In the genomic region with DNA sequence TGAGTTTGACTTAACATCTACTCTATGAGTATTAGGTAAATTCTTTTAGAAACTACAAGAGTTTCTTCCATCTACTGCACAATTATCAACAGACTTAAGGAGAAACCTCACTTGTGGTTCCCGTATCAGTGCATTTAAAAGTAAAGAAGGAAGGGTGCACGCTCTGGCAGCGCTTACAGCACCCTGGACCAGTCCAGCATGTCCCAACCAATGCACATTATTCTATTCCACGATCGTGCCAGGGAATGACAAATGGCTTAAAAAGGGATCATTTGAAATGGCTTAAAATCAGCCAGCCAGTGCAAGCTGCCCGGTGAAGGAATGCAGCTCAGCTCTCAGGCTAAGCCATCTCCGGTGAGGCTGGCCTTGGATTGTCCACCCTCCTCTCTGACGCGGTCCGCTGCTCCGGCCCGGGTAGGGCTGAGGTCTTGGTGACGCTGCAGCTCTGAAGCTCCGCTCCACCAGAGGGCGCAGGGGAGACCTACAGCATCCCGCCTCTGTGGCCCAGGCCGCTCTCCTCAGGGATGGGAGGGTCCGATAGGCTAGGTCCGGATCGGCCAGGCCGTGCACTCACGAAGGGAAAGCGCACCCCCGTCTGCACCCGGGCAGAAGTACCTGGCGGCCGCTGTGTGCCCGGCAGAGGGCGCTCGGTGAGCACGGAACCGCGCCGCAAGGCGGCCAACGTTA, we compare ENCODE assay signal across 8 mouse cellular contexts. TPM values are rescaled to one million over a fixed set of nuclear protein-coding genes. Genes with fewer than 3 reads are reported as not detected.
A peak's percentile ranks its signal among the peaks of the same experiment; 100 is the strongest.
DNase-seq lines count a peak whose midpoint lies in the region; ATAC-seq lines count a peak whose summit lies in the region.

No protein-coding gene starts in this region.

- peak overlapping the region; percentile 23 for H3K9ac ChIP-seq in forebrain, embryonic 11.5 days (ENCODE audit: low read length)
- H3K9ac ChIP-seq in heart, embryonic 15.5 days, result 0 out of 2 replicates have a peak overlapping the region, but pooled peaks have one; percentile 26
- H3K9ac ChIP-seq in liver, embryonic 12.5 days, result no peak overlapping the region
- H3K9ac ChIP-seq in stomach, embryonic 14.5 days (replicated peaks; ENCODE audit: low read depth, low read length), result no peak overlapping the region

- H3K4me1 ChIP-seq in forebrain, embryonic 11.5 days (replicated peaks; ENCODE audit: control insufficient read depth, insufficient read depth, low read length), result no peaks in the 10 kb centered on the region; the same call in 1 of the 2 replicates
- peaks cover 11% of the 10 kb centered on the region for H3K4me1 ChIP-seq in heart, embryonic 15.5 days (replicated peaks)
- H3K4me1 ChIP-seq in liver, embryonic 12.5 days, result peaks cover 10% of the 10 kb centered on the region; the same call in 1 of the 2 replicates
- 0 out of 2 replicates have a peak, but pooled peaks cover 3% of the 10 kb centered on the region for H3K4me1 ChIP-seq in stomach, embryonic 14.5 days (ENCODE audit: control insufficient read depth, insufficient read depth, low read length)

- H3K27me3 ChIP-seq in forebrain, embryonic 11.5 days (ENCODE audit: control insufficient read depth, insufficient read depth, low read length), result no peaks in the 10 kb centered on the region; the same call in 1 of the 2 replicates
- peaks cover 20% of the 10 kb centered on the region for H3K27me3 ChIP-seq in heart, embryonic 15.5 days
- peaks cover 49% of the 10 kb centered on the region for H3K27me3 ChIP-seq in liver, embryonic 12.5 days (replicated peaks)
- no peaks in the 10 kb centered on the region for H3K27me3 ChIP-seq in stomach, embryonic 14.5 days (ENCODE audit: control insufficient read depth, insufficient read depth, low read length)

- H3K36me3 ChIP-seq in forebrain, embryonic 11.5 days (ENCODE audit: control insufficient read depth, insufficient read depth, low read length), result no peaks in the 10 kb centered on the region
- H3K36me3 ChIP-seq in heart, embryonic 15.5 days, result no peaks in the 10 kb centered on the region
- H3K36me3 ChIP-seq in liver, embryonic 12.5 days, result no peaks in the 10 kb centered on the region
- H3K36me3 ChIP-seq in stomach, embryonic 14.5 days (ENCODE audit: control insufficient read depth, insufficient read depth, low read length), result no peaks in the 10 kb centered on the region

- H3K4me3 ChIP-seq in forebrain, embryonic 11.5 days (ENCODE audit: low read depth, low read length), result peak overlapping the region; percentile 3; the same call in 1 of the 2 replicates
- H3K4me3 ChIP-seq in heart, embryonic 15.5 days, result peak overlapping the region; percentile 24
- peak overlapping the region; percentile 17 for H3K4me3 ChIP-seq in liver, embryonic 12.5 days
- H3K4me3 ChIP-seq in stomach, embryonic 14.5 days (ENCODE audit: low read depth, low read length), result peak overlapping the region; percentile 5; the same call in 1 of the 2 replicates

- peak; percentile 65 for DNase-seq in c-Kit-positive CD71-positive TER-119-negative erythroid progenitor cells, embryonic 14.5 days (ENCODE audit: low read depth)
- DNase-seq in forebrain, embryonic 11.5 days (ENCODE audit: low spot score), result peak; percentile 98
- peak; percentile 98 for DNase-seq in kidney, postnatal 14 days
- DNase-seq in natural killer cell, adult 2 months (ENCODE audit: low spot score in 2 of 2), result peak; percentile 83 to 88

- peak; percentile 79 for ATAC-seq in CD4-positive, CD25-positive, alpha-beta regulatory T cell, adult 4 months
- peak; percentile 99 for ATAC-seq in forebrain, embryonic 11.5 days (replicated peaks; ENCODE audit: low FRiP score)
- ATAC-seq in heart, embryonic 15.5 days (replicated peaks; ENCODE audit: insufficient number of reproducible peaks, insufficient read depth, low FRiP score, low read depth), result peak; percentile 100
- ATAC-seq in liver, embryonic 12.5 days, result peak; percentile 92
- ATAC-seq in stomach, embryonic 14.5 days (ENCODE audit: insufficient number of reproducible peaks, insufficient read depth, low FRiP score, low read depth), result peak; percentile 96

- no peaks in the 10 kb centered on the region for H3K9me3 ChIP-seq in forebrain, embryonic 11.5 days (ENCODE audit: control insufficient read depth, low read length)
- H3K9me3 ChIP-seq in heart, embryonic 15.5 days (replicated peaks), result no peaks in the 10 kb centered on the region
- H3K9me3 ChIP-seq in liver, embryonic 12.5 days (replicated peaks), result no peaks in the 10 kb centered on the region
- H3K9me3 ChIP-seq in stomach, embryonic 14.5 days (ENCODE audit: control insufficient read depth, low read depth, low read length), result no peaks in the 10 kb centered on the region

- H3K4me2 ChIP-seq in forebrain, embryonic 11.5 days (ENCODE audit: low read depth, low read length, severe bottlenecking), result peak overlapping the region; percentile 46
- peak overlapping the region; percentile 51 for H3K4me2 ChIP-seq in heart, embryonic 15.5 days
- peak overlapping the region; percentile 47 for H3K4me2 ChIP-seq in liver, embryonic 12.5 days
- peak overlapping the region; percentile 51 for H3K4me2 ChIP-seq in stomach, embryonic 14.5 days (replicated peaks; ENCODE audit: low read depth, low read length)

- WGBS in forebrain, embryonic 11.5 days, result 10% methylated on average over 36 of the region's 36 CpGs
- WGBS in heart, embryonic 15.5 days, result 8% methylated on average over 36 of the region's 36 CpGs
- 8% methylated on average over 36 of the region's 36 CpGs for WGBS in liver, embryonic 12.5 days (ENCODE audit: insufficient replicate concordance)
- WGBS in stomach, embryonic 14.5 days, result 7% methylated on average over 36 of the region's 36 CpGs

- no peak overlapping the region for H3K27ac ChIP-seq in forebrain, embryonic 11.5 days (ENCODE audit: low read depth, low read length)
- no peak overlapping the region for H3K27ac ChIP-seq in heart, embryonic 15.5 days
- H3K27ac ChIP-seq in liver, embryonic 12.5 days, result no peak overlapping the region
- H3K27ac ChIP-seq in stomach, embryonic 14.5 days (ENCODE audit: low read length), result no peak overlapping the region

RNA-seq across cellular contexts. Expression of gene Gm10428, which starts 3.7 kb away (rescaled TPM):
- polyA plus RNA-seq in CD4-positive, CD25-positive, alpha-beta regulatory T cell, adult 4 months (2017; shearing (Covaris generic)), result not detected
- polyA plus RNA-seq in forebrain, embryonic 11.5 days (2014; fragmentation: Nextera tagmentation; extraction: Ambion mirVana), result not detected in 2 replicates
- polyA plus RNA-seq in heart, embryonic 15.5 days (2015; fragmentation: Nextera tagmentation; extraction: Ambion mirVana), result not detected in 2 replicates
- not detected in 2 replicates for polyA plus RNA-seq in liver, embryonic 12.5 days (2016; fragmentation: Nextera tagmentation; extraction: Ambion mirVana)
- not detected in 2 replicates for polyA plus RNA-seq in stomach, embryonic 14.5 days (2014; fragmentation: Nextera tagmentation; extraction: Ambion mirVana)

RNA-seq across cellular contexts. Expression of gene Zfp287, which starts 24.9 kb away (rescaled TPM):
- 10 to 100 TPM; 16.9 to 20.4 TPM for polyA plus RNA-seq in CD4-positive, CD25-positive, alpha-beta regulatory T cell, adult 4 months (2017; shearing (Covaris generic))
- 14.6 and 14.9 TPM in 2 replicates for polyA plus RNA-seq in forebrain, embryonic 11.5 days (2014; fragmentation: Nextera tagmentation; extraction: Ambion mirVana)
- 4.6 and 5.1 TPM in 2 replicates for polyA plus RNA-seq in heart, embryonic 15.5 days (2015; fragmentation: Nextera tagmentation; extraction: Ambion mirVana)
- 1.2 and 1.6 TPM in 2 replicates for polyA plus RNA-seq in liver, embryonic 12.5 days (2016; fragmentation: Nextera tagmentation; extraction: Ambion mirVana)
- polyA plus RNA-seq in stomach, embryonic 14.5 days (2014; fragmentation: Nextera tagmentation; extraction: Ambion mirVana), result 10.1 and 10.9 TPM in 2 replicates

RNA-seq across cellular contexts. Expression of gene Zfp286, which starts 32.7 kb away (rescaled TPM):
- polyA plus RNA-seq in CD4-positive, CD25-positive, alpha-beta regulatory T cell, adult 4 months (2017; shearing (Covaris generic)), result 1 to 10 TPM; 3.8 to 4.3 TPM
- 26.7 and 31.0 TPM in 2 replicates for polyA plus RNA-seq in forebrain, embryonic 11.5 days (2014; fragmentation: Nextera tagmentation; extraction: Ambion mirVana)
- polyA plus RNA-seq in heart, embryonic 15.5 days (2015; fragmentation: Nextera tagmentation; extraction: Ambion mirVana), result 9.3 and 10.8 TPM in 2 replicates
- polyA plus RNA-seq in liver, embryonic 12.5 days (2016; fragmentation: Nextera tagmentation; extraction: Ambion mirVana), result 2.8 and 3.0 TPM in 2 replicates
- 23.2 and 24.9 TPM in 2 replicates for polyA plus RNA-seq in stomach, embryonic 14.5 days (2014; fragmentation: Nextera tagmentation; extraction: Ambion mirVana)

Comparison
In these comparisons a context has a peak if more than half of its experiments do, and no peak if none do; other contexts are left out.
1. H3K9ac ChIP-seq: peak in forebrain, embryonic 11.5 days (single experiment) and heart, embryonic 15.5 days (single experiment); none in liver, embryonic 12.5 days (single experiment) and stomach, embryonic 14.5 days (single experiment).
2. Peak in every context shown above with its lines, with median percentiles within 50 percentile points of each other: ATAC-seq, DNase-seq, H3K4me2 ChIP-seq and H3K4me3 ChIP-seq.